In the genomic region with DNA sequence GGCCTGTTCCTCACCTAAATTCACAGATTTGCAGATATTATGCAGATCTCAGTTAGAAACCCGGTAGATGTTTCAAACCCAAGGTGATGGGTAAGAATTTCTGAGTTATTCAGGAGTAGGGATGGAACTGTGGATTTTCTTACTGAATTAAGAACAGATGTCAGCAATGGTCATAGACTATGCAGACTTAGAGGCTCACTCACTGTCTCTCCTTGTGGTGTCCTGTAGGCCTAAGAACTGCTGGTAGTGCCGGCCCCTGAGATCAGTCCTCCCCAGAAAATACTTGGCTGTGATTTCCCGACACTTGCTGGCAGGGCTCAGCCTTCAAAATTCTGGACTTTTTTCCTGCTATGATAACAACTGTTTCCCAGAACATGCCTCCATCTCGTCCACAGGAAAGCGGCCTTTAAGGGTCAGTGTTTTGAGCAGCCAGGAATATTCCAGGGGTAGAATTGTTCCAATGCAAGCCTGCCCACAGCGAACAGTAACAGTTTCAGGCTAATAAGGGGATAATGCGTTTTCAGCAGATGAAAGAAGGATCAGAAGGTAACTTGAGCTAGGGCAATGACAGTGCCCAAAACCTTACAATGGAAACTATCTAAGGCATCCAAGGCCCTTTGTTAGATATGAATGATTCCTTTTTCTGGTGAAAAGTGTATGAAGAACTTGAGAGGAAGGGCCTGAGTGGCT, we compare ENCODE assay signal across 23 mouse cellular contexts.
DNase-seq lines count a peak whose midpoint lies in the region; ATAC-seq lines count a peak whose summit lies in the region.
"Had no signal": no experiment of that assay in that cellular context is flagged by ENCODE, and none has a peak within 500 bp of the region (broad histone marks: within the 10 kb centered on the region; RNA-seq: fewer than 3 reads in every experiment).

No protein-coding gene starts in this region.

- 52% methylated on average over 7 of the region's 7 CpGs for WGBS in hindbrain, embryonic 12.5 days
- WGBS in hindbrain, embryonic 13.5 days: 47% methylated on average over 7 of the region's 7 CpGs
- WGBS in embryonic facial prominence, embryonic 12.5 days: 32% methylated on average over 7 of the region's 7 CpGs

- H3K9me3 ChIP-seq in hindbrain, embryonic 12.5 days (replicated peaks): no peaks in the 10 kb centered on the region
- no peaks in the 10 kb centered on the region for H3K9me3 ChIP-seq in hindbrain, embryonic 13.5 days
- H3K9me3 ChIP-seq in embryonic facial prominence, embryonic 12.5 days: no peaks in the 10 kb centered on the region
- H3K9me3 ChIP-seq: limb, embryonic 13.5 days; liver, embryonic 15.5 days; midbrain, embryonic 13.5 days had no signal

- H3K9ac ChIP-seq in hindbrain, embryonic 12.5 days: no peak overlapping the region
- H3K9ac ChIP-seq in hindbrain, embryonic 13.5 days: no peak overlapping the region
- no peak overlapping the region for H3K9ac ChIP-seq in embryonic facial prominence, embryonic 12.5 days
- H3K9ac ChIP-seq: hindbrain, embryonic 14.5 days; limb, embryonic 13.5 days; liver, embryonic 15.5 days; midbrain, embryonic 13.5 days had no signal

- H3K27ac ChIP-seq in hindbrain, embryonic 12.5 days: peak overlapping the region; percentile 18; the same call in 1 of the 2 replicates
- H3K27ac ChIP-seq in hindbrain, embryonic 13.5 days: no peak overlapping the region
- peak overlapping the region; percentile 46; the same call in 1 of the 2 replicates for H3K27ac ChIP-seq in embryonic facial prominence, embryonic 12.5 days
- H3K27ac ChIP-seq: hindbrain, embryonic 14.5 days; limb, embryonic 13.5 days; liver, embryonic 15.5 days; midbrain, embryonic 13.5 days; stomach, postnatal 0 days had no signal

- peak; percentile 39 to 40 for DNase-seq in heart, adult 9 months (ENCODE audit: low spot score in 2 of 2)
- peak; percentile 11 to 27 for DNase-seq in heart, postnatal 14 days
- DNase-seq in B cell, adult 2 months: no peak
- no peak for DNase-seq in left cerebral cortex, postnatal 4 days
- DNase-seq: adrenal gland, postnatal 25 days; cerebellum, adult 9-11 months; kidney, adult 8-10 months; kidney, postnatal 4 days; layer of hippocampus, postnatal 36 days; lung, postnatal 36 days; right cerebral cortex, postnatal 14 days; thymus, postnatal 25 days had no signal

- H3K36me3 ChIP-seq in hindbrain, embryonic 12.5 days: no peaks in the 10 kb centered on the region
- H3K36me3 ChIP-seq in hindbrain, embryonic 13.5 days: no peaks in the 10 kb centered on the region
- H3K36me3 ChIP-seq in embryonic facial prominence, embryonic 12.5 days: no peaks in the 10 kb centered on the region
- H3K36me3 ChIP-seq: G1E; limb, embryonic 13.5 days; liver, embryonic 15.5 days; midbrain, embryonic 13.5 days had no signal

- H3K4me1 ChIP-seq in hindbrain, embryonic 12.5 days: peaks cover 7% of the 10 kb centered on the region; the same call in 1 of the 2 replicates
- H3K4me1 ChIP-seq in hindbrain, embryonic 13.5 days (replicated peaks): no peaks in the 10 kb centered on the region
- H3K4me1 ChIP-seq in embryonic facial prominence, embryonic 12.5 days: peaks cover 9% of the 10 kb centered on the region
- H3K4me1 ChIP-seq: liver, embryonic 15.5 days had no signal

- no peak overlapping the region for H3K4me3 ChIP-seq in hindbrain, embryonic 12.5 days
- H3K4me3 ChIP-seq in hindbrain, embryonic 13.5 days: no peak overlapping the region
- no peak overlapping the region for H3K4me3 ChIP-seq in embryonic facial prominence, embryonic 12.5 days
- H3K4me3 ChIP-seq: limb, embryonic 13.5 days; liver, embryonic 15.5 days; midbrain, embryonic 13.5 days had no signal

- H3K27me3 ChIP-seq in hindbrain, embryonic 12.5 days: no peaks in the 10 kb centered on the region
- H3K27me3 ChIP-seq in hindbrain, embryonic 13.5 days: no peaks in the 10 kb centered on the region
- H3K27me3 ChIP-seq in embryonic facial prominence, embryonic 12.5 days: no peaks in the 10 kb centered on the region
- H3K27me3 ChIP-seq: liver, embryonic 15.5 days; midbrain, embryonic 13.5 days had no signal

- no peak for ATAC-seq in hindbrain, embryonic 12.5 days (ENCODE audit: low FRiP score)
- no peak for ATAC-seq in hindbrain, embryonic 13.5 days (ENCODE audit: low FRiP score)
- no peak for ATAC-seq in embryonic facial prominence, embryonic 12.5 days (ENCODE audit: insufficient number of reproducible peaks, insufficient read depth, low FRiP score, low TSS enrichment)
- no peak for ATAC-seq in erythroblast, adult 5-6 weeks (replicated peaks; ENCODE audit: low FRiP score, poor library complexity, severe bottlenecking)
- ATAC-seq: forebrain, embryonic 16.5 days; midbrain, embryonic 13.5 days had no signal

- no peak overlapping the region for H3K4me2 ChIP-seq in hindbrain, embryonic 12.5 days (replicated peaks)
- no peak overlapping the region for H3K4me2 ChIP-seq in hindbrain, embryonic 13.5 days
- no peak overlapping the region for H3K4me2 ChIP-seq in embryonic facial prominence, embryonic 12.5 days (replicated peaks)
- H3K4me2 ChIP-seq: hindbrain, embryonic 14.5 days; limb, embryonic 13.5 days; liver, embryonic 15.5 days; midbrain, embryonic 13.5 days had no signal

- intact Hi-C loops in heart, postnatal 14 days (cut with DNase I): no loop called here
- intact Hi-C loops in left cerebral cortex, postnatal 4 days (cut with DNase I): no loop called here

Comparison
In these comparisons a context has a peak if more than half of its experiments do, and no peak if none do; other contexts are left out.
1. DNase-seq: peak in heart, adult 9 months (2 of 2) and heart, postnatal 14 days (2 of 2); none in B cell, adult 2 months (0 of 2) and left cerebral cortex, postnatal 4 days (single experiment).